Mouse (Mus musculus) heart, adult 9 months (tissue): ENCODE data around the gene Gfpt1.
A peak's percentile ranks its signal among the peaks of the same experiment; 100 is the strongest.
"Not testable (repeated sequence)": the region's sequence is repeated elsewhere in the genome, so short reads cannot be mapped to it uniquely, and the experiment has no call there.

Experiments
- DNase-seq, 2 experiments: peaks; one replicate each; pipeline ENCODE4 v3.0.0; 2022; ENCODE audit warnings: low spot score in 2 of 2

The Gfpt1 gene

GRCm38 (mm10) chr6:87042337-87043130 lies at the start of gene Gfpt1:
Gfpt1 (plus strand) TSS chr6:87042846.
- DNase-seq: peak; percentile 95 to 97

GRCm38 (mm10) chr6:86994254-86994653 lies 48.4 kb upstream of the Gfpt1 start:
- no peak for DNase-seq

DNA sequence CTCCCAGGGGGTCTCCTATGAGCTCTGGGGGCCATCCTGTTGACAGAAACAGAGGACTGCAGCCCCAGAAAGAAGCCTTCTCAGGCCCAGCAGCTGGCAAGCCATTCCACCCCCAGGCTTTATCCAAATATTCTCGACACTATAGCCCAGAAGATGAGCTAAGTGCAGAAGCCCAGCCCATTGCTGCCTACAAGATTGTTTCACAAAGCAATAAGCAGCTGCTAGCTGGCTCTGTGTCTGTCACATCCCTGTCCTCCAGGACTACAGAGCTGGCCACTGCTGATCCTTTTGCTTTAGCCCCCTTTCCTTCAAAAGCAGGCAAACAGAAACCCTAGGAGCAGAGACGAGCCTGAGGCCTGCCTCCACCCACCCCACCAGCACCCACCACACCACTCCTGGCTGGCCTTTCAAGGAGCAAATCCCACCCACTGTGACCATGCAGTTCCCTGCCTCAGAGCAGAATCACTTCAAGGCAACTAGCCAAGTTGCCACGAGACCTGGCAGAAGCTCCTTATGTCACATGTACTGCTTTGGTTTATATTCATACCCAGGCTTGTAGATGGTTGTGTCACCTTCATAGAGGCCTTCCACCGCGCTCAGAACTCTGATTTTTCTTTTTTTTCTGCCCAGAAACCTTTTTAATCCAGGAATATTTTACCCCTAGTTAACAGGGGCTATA lies 45.9 kb upstream of the Gfpt1 start:
- DNase-seq: peak in 1 of 2 experiments; percentile 42

GRCm38 (mm10) chr6:86997360-86997759 lies 45.3 kb upstream of the Gfpt1 start:
- DNase-seq: no peak

GRCm38 (mm10) chr6:87001995-87002394 lies 40.7 kb upstream of the Gfpt1 start:
- DNase-seq: no peak

DNA sequence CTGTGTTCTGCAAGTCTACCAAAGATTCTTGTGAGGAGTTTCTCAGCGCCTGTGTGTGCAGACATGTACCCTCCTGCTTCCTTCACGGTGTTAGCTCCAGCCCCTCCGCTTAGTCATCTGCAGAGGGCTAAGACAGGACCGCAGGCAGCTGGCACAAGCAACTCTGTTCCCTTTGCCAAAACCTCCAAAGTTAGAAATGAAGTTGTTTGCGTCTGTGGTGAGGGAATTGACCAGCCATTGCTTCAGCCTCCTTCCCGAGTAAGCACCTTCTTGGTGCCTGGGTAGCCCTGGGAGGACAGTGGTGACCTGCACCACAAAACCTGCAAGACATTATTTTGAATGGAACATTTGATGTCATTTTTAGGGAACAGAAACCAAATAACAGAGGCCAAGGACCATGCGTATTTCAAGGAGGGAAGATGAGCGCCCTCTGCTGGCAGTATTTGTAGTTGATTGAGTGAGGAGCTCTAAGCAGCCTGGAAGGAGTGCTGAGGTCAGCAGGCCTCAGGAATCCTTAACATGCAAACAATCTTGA lies 40.1 kb upstream of the Gfpt1 start:
- peak; percentile 74 to 86 for DNase-seq

GRCm38 (mm10) chr6:87004099-87004498 lies 38.5 kb upstream of the Gfpt1 start:
- DNase-seq: no peak

DNA sequence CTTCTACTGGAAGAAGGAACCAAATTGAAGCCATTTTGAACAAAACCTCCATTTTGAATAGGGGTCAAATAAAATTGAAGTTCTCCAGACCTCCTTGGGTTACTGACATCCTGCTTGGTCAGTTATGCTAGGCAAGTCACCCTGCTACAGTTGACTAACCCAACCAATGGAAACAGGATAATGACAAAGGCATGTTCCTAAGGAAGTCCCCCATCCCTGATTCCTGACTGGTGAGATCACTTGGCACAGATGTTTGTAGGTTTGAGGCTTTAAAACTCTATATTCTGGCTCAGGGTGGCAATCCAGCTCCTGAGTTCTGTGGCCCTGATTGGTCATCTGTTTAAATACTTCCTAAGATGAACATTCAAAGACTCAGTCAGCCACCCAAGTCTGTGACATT lies 37.1 kb upstream of the Gfpt1 start:
- DNase-seq: no peak

DNA sequence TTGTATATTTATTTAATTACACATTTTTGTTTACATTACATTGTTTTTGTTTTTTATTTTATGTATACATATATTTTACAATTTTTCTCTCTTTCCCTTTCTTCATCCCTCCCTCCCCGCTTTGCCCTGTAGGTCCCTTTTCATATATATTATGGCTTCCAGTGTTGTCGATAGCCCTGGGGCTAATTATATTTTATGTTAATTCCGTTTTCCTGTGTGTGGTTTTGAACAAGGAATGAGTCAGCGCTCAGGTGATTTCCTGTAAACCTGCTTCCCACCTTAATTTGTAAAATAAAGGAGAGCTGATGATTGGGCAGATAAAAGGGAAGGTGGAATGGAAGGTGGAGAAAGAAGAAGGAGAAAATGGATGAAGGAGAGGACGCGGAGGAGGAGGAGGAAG lies 33.8 kb upstream of the Gfpt1 start, which contains the start of gene Nfu1:
Gene Nfu1, plus strand, starts transcription at position 350 of the 400 bp plus-strand sequence.
- DNase-seq: no peak

DNA sequence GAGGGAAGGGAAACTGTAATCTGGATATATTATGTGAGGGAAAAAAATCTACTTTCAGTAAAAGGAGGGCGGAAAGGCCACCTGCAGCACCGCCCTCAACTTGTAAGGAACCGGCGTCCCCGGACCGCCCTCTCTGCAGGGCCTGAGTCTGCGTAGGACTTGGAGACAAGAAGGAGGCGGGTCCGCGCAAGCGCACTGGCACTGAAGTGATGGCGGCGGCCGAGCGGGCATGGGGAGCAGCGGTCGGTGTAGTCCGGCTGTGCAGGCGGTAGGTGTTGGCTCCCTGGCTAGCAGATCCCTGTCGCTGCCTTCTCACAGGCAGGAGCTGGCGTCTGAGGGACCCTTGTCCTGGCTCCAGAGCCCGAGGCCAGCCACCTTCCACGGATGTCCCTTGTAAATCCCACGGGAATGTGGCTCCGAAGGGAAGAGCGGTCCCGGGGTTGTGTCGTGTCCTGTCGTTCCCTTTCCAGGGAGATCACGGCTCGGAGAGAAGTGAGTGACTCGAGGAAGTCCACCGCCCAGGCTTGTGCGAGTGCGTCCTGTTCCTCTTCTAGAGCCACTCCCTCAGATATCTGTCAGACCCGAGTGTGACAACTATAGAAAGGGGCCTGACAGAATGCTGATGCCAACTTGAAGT lies 32.8 kb upstream of the Gfpt1 start:
- DNase-seq: peak; percentile 93

DNA sequence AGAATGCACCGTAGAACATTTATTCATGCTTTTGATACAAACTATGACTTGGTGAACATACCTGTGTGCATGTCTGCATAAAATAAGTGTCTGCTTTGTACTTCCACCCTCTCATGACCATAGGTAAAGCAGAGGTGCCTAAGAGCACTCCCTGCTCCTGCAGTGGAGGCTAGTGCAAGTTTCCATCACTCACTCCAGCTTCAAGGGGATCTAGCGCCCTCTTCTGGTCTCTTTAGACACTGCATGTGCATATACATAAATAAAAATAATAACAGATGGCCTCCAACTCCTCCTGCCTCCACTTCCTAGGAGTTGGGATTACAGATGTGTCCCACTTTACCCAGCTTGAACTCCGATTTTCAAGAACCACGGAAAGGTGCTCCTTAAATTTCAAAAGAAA lies 25.7 kb upstream of the Gfpt1 start:
- DNase-seq: no peak

DNA sequence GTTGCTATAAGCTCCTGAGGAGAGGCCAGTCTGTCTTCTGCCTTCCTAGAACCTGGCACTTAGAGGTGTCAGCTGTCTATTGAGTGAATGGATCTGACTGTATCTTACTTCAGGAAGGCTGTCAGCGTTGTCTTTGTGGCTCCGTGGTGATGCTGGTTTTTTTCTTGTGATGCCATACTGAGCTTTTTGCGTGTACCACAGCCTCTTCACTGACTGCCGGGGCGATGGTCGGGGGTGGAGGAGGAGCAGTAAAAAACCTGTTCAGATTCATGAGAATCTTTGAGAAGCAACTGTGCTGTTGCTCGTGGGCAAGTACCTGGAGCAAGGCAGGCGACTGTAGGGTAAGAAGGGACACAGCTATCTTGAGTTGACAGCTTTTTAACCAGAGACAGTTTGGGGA lies 23.8 kb upstream of the Gfpt1 start:
- no peak for DNase-seq

DNA sequence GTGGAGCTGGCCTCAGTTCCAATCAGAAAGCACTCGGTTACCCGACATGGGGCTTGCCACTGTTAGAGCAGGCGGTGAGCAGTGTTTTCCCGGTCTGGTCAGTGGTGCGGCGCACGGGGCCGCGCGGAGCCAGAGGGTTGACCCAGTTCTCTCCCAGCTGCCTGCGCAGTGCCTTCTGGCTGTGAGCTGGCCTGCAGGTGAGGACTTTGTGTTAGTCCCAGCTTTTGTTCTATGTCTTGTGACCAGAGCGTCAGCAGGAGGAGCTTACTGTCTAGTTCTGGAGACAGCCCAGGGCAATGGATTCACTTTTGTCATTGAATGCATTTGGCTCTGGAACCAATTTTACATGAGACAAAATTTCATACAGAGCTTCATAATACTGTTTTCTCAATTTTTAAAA lies 20.9 kb upstream of the Gfpt1 start:
- no peak for DNase-seq

DNA sequence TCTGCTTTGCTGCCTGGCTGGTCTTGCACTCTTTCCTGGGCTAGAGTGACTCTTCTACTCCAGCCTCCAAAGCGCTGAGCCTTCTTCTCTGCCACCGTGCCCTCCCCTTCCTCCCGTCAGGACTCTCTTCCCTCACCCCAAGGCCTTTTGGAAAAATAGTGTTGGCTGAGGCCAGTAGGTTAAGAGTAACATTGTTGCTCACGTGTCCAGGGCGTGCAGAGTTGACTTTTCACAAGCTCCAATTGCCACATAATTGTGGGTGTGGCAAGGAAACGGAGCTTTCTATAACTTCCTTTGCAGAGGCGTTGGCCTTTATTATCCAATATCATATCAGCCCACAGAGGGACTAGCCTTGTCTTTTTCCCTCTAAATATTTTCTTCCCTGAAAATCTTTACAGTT lies 15.7 kb upstream of the Gfpt1 start:
- DNase-seq: peak in 1 of 2 experiments; percentile 13

DNA sequence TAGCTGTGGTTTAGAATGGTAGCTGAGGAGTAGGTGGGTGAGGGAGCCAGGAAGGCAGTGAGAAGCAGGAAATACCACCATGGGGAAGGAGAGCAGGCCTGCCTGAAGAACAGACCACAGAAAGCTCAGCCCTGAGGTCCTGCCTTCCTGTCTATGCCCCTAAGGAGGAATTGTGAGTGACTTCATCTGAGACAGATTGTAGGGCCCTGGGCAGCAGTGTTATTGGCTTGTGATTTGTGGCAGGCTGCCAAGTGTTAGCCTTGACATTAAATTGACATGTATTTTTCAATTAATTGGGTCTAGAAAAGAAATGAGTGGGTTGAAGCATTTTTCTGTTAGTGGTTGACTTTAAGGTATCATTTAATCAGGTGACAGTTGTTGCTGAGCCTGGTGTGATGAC lies 13.8 kb upstream of the Gfpt1 start:
- DNase-seq: no peak

- not testable (repeated sequence) for DNase-seq
Measured at GRCm38 (mm10) chr6:87031310-87031709, 11.3 kb upstream of the Gfpt1 start.

- DNase-seq: no peak
Measured at GRCm38 (mm10) chr6:87032401-87032800, 10.2 kb upstream of the Gfpt1 start.

DNA sequence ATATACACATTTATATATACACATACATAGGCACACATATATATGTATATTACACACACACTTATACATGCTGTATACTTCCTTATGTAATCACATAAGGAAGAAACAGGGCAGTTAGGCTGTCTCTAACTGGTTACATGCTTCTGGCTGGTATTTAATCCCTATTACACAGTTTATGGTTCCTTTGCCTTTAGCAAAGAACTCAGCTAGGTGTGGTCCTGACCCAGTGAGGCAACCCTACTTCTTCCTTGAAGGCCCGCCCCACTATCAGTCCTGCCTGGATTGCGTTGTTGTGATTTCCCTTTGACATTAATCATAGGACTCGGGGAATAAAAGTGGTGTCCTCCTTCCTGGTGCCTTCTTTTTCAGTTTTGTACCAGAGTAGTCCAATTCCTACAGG lies 8.3 kb upstream of the Gfpt1 start:
- DNase-seq: no peak

DNA sequence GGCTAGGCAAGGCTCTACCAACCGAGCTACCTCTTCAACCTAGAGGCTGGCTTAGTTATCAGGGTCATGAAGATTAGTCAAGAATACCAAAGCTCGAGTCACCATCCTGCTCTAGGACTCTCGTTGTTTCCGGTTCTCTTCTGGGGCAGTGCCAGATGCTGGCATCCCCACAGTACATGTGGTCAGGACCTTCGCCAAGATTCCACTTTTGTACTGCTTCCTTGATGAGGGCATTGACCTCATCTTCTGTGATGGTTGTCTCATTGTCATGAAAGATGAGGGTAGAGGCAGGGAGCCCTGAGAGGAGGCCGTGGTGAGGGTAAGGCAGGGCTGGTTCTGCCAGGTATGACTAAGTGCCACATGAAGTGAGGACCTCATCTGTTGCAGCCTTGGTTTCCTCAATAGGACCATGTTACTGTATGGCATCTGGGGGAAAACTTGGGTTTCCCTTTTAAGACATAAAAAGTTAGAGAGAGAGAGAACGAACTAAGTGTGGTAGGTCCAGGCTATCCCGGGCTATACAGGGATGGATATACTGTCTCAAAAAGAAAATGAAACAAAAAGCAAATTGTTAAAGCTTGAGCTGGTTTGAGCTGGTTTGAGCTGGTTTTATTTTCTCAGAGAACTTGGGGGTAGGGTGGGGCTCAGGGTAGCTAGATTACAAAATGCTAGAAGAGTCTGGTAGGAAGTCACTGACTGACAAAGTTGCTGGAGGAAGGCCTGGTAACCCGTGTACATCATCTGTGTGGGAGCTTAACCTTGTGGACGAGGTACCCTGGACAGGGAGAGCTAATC lies 4.6 kb upstream of the Gfpt1 start:
- DNase-seq: no peak

GRCm38 (mm10) chr6:87039161-87039560 lies 3.5 kb upstream of the Gfpt1 start:
- no peak for DNase-seq

- no peak for DNase-seq
Measured at GRCm38 (mm10) chr6:87040971-87041370, 1.7 kb upstream of the Gfpt1 start.

DNA sequence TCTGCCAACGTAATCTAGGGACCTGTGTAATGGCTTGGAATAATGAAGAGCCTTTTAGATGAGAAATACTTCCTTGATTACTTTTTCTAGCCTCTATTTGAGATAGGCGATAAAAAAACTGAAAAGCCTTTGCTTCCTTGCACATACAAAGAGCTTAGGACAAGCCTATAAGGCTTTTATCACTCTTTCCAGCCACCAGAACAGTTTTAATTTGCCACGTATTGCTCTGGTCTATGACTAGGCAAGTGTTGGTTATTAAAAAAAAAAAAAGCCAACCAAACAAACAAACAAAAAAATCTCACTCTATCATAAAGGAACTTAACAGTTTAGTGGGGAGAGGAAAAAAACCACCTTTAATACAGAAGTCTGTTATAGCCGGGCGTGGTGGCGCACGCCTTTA lies 1.2 kb upstream of the Gfpt1 start:
- DNase-seq: no peak
